Mouse (Mus musculus) heart, postnatal 36 days (tissue): ENCODE measurements around the gene Pagr1a. TPM values are rescaled to one million over a fixed set of nuclear protein-coding genes. Genes with fewer than 3 reads are reported as not detected.

Source experiments
- DNase-seq, 2 experiments: peaks; one replicate each; pipeline ENCODE4 v3.0.0; 2021 to 2022
- intact Hi-C: fragments of 180-260 bp; cut with DNase I; formaldehyde crosslinking; loops from one replicate; pipeline ENCODE4 v1.15.1; 2025
- total RNA-seq, 2 experiments: library from RNA; stranded (reverse); gene quantifications; 2 replicates each; pipeline ENCODE4 v1.2.3; 2021

Pagr1a gene
- total RNA-seq, 2 experiments from 2014 or later: 11.8 TPM; not detected in 1

DNA sequence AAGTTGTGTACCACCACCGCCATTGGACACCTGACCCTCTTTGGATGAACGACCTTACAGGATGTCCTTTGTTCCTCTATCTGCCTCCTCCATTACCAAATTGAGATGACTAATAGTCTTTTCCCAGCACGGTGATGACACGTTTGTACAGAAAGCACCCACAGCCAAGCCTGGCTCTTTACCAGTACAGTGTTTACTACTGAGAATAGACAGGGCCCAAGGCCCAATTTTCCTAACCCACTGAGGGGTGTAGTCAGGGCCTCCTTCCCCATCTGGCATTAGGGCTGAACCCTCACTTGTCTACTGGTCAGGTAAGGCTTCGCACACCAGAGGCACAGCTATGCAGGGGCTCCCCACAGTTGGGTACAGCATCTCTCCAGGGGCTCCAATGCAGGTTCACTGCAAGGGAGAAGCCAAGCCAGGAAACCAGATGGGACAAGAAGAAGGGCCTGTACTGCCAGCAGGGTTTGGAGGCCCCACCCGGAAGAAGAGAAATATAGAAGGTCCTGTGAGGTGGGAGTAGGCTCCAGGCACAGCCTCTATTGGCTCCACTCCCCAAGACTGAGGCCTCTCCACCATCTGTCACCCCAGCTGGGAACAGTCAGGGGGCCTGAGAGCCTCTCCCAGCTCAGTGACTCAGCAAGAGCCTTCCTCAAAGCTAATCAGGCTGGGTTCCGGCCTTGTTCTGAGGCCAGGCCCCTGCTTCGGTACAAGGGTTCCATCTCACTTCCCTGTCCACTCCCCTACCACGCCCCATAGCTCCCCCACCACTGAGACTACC, 8.7 kb downstream of the Pagr1a start:
- intact Hi-C loops: no loop called here
- DNase-seq: peak; percentile 73 to 79

DNA sequence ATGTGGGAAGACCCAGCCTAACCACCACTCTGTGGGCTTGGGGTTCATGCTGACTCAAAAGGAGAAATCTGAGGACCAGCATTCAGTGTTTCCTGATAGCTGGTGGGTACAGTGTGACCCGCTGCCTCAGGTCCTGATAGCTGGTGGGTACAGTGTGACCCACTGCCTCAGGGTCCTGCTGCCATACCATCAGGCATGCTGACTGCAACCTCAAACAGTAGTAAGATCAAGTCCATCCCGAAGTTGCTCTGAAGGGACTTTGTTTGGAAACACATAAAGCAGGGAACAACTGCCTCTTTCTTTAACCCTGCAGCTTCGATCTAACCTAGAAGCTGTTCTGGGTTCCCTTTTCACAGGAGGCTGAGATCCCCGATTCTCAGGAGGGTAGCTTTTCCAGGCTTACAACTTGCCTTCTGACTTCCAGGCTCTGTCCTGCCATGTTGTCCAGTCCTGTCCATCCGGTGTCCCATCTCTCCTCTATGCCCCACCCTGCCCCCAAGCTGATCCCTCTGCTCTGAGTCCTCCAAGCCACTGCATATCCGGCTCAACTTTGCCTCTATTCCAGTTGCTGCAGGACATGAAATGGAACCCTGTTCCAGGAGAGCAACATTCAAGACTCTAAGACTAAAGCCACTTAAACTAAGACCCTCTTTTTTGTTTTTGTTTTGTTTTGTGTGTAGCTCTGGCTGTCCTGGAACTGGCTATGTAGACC, 9.7 kb downstream of the Pagr1a start:
- no peak for DNase-seq
- intact Hi-C loops: no loop called here

DNA sequence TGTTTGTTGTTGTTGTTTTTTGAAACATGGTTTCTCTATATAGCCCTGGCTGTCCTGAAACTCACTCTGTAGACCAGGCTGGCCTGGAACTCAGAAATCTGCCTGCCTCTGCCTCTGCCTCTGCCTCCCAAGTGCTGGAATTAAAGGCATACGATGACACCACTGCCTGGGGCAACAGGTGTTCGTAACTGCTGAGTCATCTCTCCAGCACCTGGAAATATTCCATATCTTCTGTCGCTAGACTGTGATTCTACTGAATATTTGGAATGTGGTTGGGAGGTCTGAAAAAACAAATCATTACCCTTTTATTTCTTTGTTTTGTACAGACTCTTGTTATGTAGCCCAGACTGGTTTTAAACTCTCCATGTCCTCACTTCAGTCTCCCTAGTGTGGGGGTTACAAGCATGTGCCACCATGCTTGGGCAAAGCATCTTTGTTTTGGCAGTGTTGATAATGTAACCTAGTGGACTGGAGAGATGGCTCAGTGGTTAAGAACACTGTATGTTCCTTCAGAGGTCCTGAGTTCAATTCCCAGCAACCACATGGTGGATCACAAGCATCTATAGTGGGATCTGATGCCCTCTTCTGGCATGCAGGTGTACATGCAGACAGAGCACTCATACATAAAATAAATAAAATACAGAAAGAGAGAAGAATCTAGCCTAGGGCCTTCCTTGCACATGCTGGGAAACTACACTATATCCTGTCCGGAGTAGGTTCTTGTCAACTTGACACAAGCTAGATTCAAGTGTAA, 12.9 kb downstream of the Pagr1a start:
- intact Hi-C loops: no loop called here
- DNase-seq: no peak

DNA sequence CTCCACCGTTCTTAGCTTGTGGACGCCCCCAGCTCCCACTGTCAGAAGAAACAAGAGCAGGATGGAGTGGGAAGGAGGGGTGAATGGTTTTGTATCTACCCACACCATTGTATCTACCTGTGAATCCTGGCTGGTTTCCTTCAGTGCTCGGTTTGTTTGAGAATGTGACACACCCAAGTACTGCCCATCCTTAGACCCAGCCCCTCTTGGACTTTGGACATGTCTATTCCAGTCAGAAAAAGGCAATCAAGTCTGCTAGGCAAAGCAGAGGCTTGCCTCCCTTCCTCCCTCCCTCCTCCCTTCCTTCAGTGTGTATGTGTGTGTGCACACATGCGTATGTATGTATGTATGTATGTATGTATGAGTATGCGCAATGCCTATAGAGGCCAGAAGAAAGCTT, 13.5 kb downstream of the Pagr1a start:
- intact Hi-C loops: no loop called here
- no peak for DNase-seq

DNA sequence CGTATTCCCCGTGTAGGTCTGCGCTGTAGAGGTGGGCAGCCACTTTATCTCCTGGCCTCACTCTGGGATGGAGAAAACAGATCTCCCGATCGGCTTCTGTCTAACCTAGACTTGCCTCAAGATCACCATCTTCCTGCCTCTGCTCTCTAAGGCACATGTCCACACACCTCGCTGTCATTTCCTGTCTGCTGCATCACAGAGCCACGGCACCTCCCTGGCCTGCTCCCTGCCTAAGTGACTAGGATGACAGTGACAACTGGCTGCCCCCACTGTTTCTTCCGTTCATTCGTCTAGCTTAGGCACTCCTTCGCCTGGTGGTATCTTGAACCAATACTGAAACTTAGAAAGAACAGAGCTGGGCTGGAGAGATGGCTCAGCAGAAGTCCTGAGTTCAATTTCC, 17.6 kb downstream of the Pagr1a start:
- no peak for DNase-seq
- intact Hi-C loops: loop anchor here (5.0 kb wide), 1 partner anchor 52 kb away; the partner anchor contains the start of gene Asphd1

DNA sequence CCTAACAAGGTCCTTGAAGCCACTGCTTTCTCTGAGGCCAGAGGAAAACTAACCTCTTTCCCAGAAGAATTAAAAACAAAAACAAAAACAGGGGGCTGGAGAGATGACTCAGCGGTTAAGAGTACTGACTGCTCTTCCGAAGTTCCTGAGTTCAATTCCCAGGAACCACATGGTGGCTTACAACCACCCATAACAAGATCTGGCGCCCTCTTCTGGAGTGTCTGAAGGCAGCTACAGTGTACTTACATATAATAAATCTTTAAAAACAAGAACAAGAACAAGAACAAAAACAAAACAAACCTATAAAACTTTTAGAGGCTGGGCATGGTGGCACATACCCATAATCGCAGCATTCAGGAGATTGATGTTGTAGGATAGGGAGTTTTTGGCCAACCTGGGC, 20.7 kb downstream of the Pagr1a start:
- intact Hi-C loops: loop anchor here (5.0 kb wide), 1 partner anchor 49 kb away; the partner anchor contains the start of gene Asphd1
- DNase-seq: no peak

DNA sequence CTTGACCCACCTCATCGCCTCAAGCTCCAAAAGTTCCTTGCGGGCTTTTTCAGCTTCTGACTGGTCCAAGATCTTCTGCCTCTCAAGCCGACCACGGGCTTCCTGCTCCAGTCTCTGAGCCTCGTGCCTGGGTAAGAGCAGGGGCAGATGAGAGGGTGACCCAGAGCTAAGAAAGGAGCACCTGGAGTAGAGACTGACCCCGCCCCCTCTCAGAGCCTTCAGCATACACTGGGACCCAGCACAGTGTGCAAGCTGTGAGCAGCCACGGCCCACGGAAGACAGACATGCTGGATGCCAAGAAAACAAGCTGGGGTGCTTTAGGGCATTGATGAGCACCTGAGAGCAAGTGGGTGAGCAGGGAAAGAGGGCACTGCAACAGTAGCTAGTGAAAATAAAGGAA, 28.3 kb downstream of the Pagr1a start:
- no peak for DNase-seq
- intact Hi-C loops: no loop called here

DNA sequence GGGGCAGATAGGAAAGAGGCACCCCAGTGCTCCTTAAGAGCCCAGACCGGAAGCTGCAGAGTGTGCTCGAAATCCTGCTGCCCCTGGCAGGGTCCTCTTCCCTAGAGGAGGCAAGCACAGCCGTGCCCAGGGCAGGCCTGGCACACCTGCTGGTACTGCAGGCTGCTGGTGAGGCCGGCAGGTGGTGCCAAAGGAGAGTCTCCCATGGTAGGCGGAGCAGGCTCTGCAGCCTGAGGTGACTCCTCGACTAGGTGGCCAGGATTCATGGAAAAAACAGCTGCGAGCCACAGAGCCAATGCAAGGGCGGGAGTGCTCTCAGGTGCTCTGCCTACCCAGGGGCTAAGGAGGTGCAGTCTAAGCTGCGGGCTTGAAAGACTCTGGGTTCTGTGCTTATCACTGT, 30.8 kb downstream of the Pagr1a start:
- DNase-seq: peak in 1 of 2 experiments; percentile 26
- intact Hi-C loops: loop anchor here (2.0 kb wide), 1 partner anchor 118 kb away; no protein-coding TSS in a partner anchor

DNA sequence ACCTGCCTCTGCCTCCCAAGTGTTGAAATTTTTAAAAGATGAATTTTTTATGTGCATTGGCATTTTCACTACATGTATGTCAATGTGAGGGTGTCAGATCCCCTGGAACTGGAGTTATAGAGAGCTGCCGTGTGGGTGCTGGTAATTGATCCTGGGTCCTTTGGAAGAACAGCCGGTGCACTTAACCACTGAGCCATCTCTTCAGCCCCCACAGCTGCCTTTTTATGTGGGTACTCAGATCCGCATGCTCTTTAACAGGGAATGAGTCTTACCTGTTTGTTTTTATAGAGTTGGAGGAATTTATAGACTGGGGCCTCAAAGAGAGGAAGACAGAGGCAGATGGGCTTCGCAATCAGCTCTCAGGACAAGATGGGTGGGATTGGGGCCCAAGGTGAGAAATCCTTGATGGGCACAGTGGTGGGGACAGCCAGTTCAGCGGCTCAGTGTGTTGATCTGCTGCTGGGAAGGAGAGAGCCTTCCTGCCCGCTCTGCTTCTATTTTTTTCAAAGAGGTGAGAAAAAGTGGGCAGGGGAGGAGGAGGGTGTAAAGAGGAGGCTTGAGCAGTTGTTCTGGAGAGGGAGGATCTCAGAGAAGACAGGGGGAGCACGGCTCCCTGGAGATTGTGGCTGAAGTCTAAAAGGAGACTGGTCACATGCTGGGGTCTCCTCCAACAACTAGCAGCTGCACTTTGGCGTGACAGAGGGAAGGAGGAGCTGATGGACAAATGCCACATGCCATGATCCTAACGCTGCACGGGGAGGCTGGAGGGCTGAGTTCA, 32.3 kb downstream of the Pagr1a start:
- no peak for DNase-seq
- intact Hi-C loops: no loop called here

DNA sequence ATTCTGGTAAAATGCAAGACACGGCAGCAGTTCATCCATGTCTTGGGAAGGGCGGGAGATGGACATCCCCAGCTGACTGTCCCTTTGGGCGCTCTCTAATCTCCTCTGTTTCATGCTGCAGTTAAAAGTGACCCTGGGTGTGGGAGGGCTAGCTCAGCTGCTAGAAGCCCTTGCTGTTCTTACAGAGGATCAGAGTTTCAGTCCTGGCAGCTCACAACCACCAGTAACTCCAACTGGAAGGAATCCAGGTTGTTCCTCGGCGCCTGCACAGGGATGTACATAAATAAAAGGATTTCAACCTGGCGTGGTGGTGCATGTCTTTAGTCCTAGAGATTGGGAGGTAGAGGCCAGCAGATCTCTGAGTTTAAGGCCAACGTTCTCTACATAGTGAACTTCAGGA, 34.0 kb downstream of the Pagr1a start:
- intact Hi-C loops: no loop called here
- DNase-seq: no peak

DNA sequence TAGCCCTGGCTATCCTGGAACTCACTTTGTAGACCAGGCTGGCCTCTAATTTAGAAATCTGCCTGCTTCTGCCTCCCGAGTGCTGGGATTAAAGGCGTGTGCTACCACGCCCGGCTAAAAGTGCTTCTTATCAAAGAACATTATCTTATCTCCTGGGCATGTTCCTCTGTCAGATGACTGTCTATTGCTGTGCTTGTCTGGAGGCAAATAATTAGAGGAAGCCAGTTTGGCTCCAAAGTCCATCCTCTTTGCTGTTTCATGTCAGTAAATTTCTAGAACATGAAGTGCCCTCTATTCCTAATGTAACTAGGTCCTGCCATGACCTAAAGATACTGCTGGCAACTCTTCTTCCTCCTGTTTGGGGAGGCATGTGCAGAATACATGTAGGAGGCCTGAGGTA, 35.1 kb downstream of the Pagr1a start:
- intact Hi-C loops: no loop called here
- DNase-seq: no peak

DNA sequence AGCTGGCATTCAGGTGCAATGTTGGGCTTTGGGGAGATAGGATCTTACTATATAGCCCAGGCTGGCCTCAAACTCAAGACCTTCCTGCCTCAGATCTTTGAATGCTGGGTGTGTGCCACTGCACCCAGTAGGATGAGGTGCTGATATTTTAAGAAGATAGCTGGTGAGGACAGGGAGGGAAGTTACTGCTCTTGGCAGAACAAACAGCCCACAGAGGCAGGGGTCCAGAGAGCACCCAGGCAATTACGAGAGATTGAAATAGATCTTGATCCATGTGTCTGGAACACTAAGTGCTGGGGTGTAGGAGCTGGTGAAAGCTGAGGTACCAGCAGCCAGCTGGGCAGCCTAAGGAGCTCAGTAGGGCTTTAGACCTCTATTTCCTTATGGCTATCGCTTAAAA, 35.6 kb downstream of the Pagr1a start:
- no peak for DNase-seq
- intact Hi-C loops: no loop called here

DNA sequence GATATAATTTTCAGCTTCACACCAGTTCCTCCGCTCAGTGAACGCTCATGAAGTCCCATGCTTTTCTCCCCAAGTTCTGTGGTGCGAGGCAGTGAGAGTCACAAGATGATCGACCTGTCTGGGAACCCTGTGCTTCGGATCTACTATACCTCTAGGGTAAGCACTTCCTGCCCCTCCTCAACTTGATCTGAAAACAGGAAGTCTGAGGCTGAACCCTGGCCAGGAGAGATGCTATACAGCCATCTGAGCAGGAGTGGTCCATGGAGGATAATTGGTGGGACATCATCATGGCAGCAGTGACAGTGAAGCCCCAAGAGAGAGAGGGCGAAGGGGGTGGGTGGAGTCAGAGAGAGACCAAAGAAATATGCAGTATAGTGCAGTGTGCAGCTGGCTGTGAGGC, 38.3 kb downstream of the Pagr1a start:
- no peak for DNase-seq
- intact Hi-C loops: no loop called here

DNA sequence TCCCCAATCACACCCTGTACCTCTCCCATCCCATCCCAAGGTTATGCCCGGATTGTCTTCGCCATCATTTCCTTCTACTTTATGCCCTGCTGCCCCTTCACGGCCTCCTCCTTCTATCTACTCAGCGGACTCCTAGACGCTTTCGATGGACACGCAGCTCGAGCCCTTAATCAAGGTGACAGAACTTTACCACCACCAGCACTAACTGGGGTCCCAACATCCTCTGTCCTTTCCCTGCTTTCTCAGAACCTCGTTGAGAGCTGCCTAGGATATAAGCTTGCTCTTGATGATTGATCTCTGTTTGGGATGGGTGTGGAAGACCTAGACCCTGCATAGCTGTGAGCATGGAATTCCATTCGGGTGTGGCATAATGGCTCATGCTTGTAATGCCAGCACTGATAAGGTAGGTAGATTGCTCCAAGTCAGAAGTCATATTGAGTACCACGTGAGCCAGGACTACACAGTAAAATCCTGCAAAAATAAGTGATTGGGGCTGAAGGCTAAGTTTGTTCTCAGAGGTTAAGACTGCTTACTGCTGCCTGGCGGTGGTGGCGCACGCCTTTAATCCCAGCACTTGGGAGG, 40.2 kb downstream of the Pagr1a start:
- intact Hi-C loops: loop anchor here (2.0 kb wide), 1 partner anchor 38 kb away; the partner anchor contains the start of gene Mvp
- DNase-seq: no peak

DNA sequence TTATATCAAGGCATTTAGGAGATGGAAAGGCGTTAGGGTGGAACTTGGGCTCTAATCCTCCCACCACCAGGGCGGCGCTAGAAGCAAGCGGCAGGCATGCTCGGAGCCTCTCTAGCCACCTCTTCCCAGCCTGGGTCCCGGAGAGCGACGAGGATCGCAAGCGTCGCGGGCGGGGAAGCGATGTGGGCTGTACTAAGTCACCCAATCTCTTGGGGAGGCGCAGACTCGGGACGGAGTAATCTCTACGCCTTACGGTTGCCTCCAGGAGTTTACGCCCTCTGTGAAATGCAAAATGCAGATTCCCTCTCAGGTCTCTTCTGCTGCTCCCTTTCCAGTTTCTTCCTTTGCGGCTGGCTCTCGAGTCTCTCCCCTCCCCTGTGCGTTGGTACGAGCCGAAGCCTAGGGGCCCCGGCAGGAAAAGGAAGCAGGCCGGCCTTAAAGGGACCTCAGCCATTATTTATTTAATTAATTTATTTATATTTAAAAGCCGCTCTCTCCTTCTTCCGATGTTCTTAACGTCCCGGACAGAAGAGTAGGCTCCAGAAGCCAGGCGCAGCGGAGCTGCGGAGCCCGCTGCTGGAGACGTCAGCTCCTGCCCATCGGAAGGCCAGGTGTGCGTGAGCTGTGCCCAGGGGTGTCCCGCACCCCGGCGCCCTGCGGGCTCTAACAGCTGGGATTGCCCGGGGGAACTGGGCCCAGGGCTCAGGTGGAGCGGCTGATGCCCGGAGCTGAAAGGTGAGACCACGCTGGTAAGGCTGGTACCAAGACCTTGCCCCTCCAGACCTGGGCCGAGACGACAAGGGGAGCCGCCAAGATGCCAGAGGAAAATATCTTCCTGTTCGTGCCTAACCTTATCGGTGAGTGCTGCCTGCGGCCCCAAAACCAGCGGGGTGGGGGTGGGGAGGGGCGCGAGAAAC, 40.9 kb downstream of the Pagr1a start, which contains the start of gene Cdiptos:
Gene Cdiptos, minus strand, starts transcription at position 149 of the 917 bp plus-strand sequence.
- intact Hi-C loops: loop anchor here (1.0 to 2.0 kb wide), 2 partner anchors 26 to 39 kb away; partner anchors contain the start of genes Mvp and Sez6l2
- peak; percentile 97 to 98 for DNase-seq

DNA sequence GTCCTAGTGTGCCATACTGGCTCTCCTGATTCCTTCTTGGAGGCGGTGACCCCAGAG, 41.4 kb downstream of the Pagr1a start, which contains the start of gene Cdipt:
Gene Cdipt, plus strand, starts transcription at position 22 of the 57 bp plus-strand sequence.
- intact Hi-C loops: loop anchor here (1.0 kb wide), 1 partner anchor 25 kb away; the partner anchor contains the start of gene Sez6l2
- DNase-seq: no peak

DNA sequence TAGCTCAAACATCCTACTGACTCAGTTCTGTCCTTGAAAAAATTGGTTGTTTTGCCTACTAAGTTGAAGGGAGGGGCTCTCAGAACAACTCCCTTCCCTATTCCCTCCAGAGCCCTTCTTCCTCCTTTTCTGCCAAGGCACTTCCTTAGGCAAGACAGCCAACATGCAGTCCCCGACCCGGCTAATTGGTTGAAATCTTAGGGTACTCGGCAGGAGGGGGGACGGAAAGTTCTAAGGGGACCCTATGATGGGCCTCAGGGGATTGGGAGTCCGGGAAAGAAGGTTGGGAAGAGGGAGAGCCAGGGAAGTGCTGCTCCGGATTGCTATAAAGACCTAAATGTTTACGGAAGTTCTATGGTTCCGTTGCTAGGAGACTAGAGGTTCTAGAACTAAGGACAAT, 41.7 kb downstream of the Pagr1a start:
- no peak for DNase-seq
- intact Hi-C loops: loop anchor here (1.0 kb wide), 1 partner anchor 25 kb away; the partner anchor contains the start of gene Sez6l2

DNA sequence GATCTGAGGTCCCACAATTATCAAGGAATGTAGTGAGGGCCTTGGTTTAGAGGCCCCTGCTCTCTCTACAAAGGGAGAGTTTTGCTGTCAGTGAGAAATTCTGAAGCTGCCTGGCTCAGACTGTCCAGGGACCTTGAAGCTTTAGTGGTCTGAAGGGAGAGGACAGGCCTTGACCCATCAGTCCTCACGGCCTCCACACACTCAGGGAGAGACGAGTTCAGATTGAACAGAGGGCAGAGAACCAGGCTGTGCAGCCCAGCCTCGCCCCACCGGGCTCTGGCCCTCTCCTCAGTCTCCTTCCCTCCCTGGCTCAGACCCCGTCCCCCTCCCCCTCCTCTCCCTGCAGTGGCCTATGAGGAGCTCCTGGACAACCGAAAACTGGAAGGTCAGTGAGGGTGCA, 49.8 kb downstream of the Pagr1a start:
- no peak for DNase-seq
- intact Hi-C loops: no loop called here

DNA sequence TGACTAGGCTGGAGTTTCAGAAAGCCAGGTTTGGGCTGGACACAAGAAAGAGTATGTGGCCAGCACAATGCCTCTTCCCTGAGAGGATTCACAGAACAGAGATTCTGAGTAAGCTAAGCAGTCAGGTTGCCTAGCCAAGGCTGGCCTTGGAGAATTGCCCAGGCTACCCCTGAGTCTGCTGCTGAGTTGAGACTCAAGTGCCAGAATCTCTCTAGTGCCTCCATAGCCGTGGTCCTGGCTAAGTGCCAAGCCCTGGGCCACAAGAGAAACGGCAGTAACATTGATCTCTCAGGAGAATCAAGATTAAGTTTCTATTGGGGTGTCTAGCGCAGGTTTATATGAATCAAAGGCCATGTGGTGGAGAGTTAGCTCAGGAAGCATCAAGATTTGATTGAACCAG, 51.6 kb downstream of the Pagr1a start:
- DNase-seq: no peak
- intact Hi-C loops: no loop called here
